Mouse (Mus musculus): ENCODE data around the gene Chit1.
A peak's percentile ranks its signal among the peaks of the same experiment; 100 is the strongest.

The Chit1 gene

DNA sequence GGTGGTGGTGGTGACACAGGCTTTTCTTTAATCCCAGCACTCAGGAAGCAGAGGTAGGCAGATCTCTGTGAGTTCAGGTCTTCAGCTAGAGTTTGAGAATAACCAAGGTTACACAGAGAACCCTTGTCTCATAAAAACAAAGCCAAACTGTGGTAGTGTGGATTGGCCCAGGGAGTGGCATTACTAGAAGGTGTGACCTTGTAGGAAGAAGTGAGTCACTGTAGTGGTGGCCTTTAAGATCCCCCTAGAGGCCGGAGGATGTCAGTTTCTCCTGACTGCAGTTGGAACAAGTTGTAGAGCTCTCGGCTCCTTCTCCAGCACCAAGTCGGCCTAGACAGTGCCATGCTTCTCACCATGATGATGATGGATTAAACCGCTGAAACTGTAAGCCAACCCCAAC lies at the start of gene Chit1:
Gene Chit1 (plus strand): TSS at position 264 of the 400 bp plus-strand sequence.
- DNase-seq, result no peak

DNA sequence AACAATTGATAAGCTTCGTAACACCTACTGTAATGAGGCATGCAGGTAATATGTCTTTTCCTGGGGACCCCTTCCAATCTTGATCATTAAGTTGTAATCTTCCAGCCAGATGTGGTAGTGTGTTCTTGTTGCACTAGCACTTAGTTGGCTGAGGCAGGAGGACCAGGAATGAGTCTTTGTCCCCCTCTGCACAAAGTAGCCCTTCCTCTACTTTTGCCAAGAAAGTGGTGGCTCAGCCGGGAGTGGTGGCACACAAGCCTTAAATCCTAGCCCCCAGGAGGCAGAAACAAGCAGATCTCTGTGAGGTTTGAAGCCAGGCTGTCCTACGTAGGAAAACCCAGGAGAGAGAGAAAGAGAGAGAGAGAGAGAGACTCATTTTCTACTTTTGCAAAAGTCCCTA lies 49.1 kb upstream of the Chit1 start:
- no peak for DNase-seq

- DNase-seq, result no peak
Observed at GRCm38 (mm10) chr1:134062411-134063085, 48.5 kb upstream of the Chit1 start.

GRCm38 (mm10) chr1:134063086-134063772 lies 47.8 kb upstream of the Chit1 start:
- peak; percentile 64 for DNase-seq

DNA sequence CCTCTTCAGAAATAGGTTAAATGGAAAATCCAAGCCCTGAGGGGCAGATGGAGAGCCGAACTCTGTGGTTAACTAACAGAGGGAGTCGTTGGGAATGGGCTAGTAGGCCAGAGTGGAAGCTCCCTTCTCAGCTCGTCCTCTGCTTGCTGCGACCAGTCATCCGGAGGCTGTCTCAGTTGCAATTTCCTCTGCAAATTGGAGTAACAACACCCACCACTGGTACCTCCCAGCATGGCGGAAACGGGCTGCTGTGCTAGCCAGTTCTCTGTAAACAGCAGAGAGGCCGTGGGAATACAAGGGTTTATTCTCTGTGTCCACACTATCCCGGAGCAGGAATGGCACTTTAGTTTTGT lies 47.3 kb upstream of the Chit1 start:
- DNase-seq, result no peak

- DNase-seq, result no peak
Observed at GRCm38 (mm10) chr1:134064296-134064831, 46.7 kb upstream of the Chit1 start.

DNA sequence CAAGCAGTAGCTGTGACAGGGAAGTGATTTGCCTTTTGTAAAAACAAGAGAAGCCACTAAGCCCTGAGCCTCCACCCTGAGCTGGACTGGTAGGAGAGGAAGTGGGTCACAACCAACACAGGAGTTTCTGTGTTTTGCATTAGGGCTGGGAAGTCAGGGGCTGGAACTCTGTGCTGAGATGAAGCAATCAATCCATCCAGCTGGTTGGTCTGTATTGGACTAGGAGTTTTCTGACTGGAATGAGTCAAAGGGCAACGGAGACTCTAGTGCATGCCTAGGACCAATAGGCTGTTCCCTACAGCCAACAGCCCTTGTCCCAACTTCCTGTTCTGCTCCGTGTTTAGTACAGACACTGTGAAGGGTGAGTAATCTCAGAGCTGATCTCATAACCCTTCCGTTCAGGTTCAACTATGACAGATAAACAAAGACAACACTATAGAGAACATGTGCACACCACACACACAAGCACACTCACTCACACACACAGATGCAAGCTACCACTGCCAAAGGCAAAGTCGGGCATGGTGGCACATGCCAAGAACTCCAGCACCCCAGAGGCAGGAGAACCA lies 45.7 kb upstream of the Chit1 start:
- DNase-seq, result no peak

GRCm38 (mm10) chr1:134066554-134066953 lies 44.5 kb upstream of the Chit1 start:
- no peak for DNase-seq

GRCm38 (mm10) chr1:134067143-134067619 lies 43.9 kb upstream of the Chit1 start:
- DNase-seq, result no peak

GRCm38 (mm10) chr1:134070099-134070669 lies 40.9 kb upstream of the Chit1 start:
- no peak for DNase-seq

DNA sequence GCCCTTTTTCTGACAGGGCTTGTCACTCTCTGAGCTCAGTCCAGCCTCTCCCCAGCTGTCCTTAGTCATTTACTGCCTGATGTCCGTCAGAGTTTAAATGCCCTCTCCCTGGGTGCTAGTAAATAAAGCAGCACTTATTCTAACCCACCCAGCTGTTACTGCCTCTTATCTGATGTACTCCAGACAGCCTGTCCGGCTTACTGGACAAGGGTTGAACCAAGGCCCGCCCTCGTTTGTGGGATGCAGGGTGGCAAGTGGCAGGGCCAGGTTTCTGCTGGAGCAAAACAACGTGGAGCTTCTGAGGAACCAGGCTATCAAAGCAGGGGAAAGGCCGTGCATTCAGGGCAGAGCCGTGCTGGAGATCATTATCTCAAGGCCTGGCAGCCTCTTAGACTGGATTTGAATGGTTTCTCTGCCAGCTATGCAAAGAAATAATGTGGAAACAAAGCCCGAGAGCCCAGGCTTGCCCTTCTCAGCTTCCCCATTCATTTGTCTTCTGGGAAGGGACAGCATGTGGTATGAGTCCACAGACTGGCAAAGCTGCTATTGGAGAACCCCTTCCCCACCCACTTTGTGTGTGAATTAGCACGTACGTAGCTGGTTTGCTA lies 39.5 kb upstream of the Chit1 start:
- DNase-seq, result no peak

- DNase-seq, result no peak
Observed at GRCm38 (mm10) chr1:134073061-134073564, 37.9 kb upstream of the Chit1 start.

DNA sequence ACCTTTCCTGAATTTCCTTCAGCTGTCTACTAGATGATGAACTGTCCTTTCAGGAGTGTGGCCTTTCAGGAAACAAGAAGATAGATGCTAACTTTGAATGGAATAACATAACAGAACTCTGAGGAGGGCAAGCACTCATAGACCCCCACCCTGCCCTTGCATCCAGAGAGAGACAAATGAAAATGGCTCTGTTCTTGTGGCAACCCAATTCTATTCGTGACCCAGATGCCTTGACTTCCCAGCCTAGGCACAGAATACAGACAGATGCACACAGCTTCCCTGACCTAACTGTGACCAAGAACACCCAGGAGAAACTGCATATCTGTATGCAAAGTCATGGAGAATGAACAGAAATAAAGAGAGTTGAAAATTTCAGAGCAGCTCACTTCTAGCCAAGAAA lies 37.4 kb upstream of the Chit1 start:
- no peak for DNase-seq

DNA sequence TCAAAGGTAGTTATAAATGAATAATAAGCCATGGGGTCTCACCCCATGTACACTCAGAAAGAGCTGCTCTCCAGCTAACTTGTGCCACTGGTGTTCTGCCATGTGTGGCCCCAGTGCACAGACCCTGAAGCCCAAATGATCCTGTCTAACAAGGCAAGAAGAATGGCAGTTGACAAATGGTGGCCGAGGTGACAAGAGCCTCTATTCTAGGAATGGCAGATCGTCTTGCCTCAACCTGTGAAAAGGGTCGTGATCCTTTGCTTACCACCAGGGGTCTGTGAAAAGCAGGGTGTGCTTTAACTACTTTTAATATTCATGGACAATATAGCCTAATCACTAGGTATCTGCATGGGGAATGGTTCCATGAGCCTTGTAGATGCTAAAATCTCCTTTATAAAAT lies 36.9 kb upstream of the Chit1 start:
- no peak for DNase-seq

GRCm38 (mm10) chr1:134074606-134075005 lies 36.4 kb upstream of the Chit1 start:
- no peak for DNase-seq

DNA sequence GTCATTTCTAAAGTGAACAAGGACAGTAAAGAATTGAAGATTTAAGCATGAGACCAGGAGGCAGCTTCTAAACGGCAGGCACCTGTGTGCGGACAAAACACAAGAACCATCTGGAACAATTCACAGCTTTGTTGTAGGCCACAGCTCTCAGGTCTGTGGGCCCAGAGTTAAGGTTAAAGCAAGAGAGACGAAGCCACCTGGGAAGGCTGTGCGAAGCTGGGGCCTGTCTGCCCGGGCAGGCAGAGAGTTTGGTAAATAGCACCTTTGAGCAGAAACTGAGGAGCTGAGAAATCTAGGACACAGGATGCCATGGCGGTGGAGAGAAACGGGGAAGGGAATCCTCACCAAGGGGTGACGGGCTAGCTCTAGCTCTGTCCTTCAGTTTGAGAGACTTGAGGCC lies 35.5 kb upstream of the Chit1 start:
- no peak for DNase-seq

DNA sequence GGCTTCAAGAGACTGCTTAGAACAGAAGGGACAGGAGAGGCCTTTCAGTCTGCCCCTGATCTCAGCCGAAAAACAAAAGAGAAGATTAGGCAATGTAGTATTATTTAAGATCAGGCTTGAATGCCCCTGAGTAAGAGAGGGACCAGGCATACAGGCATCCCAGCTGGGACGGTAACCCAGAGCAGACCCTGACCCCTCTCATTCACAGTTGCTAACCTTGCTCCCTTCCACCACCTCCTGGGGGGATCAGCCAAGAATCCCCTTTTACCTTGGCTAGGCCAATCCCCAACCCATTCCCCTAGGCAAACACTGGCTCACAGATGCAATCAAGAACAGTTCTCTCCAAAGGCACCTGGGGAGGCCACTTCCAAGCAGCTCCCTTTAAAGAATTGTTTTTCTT lies 34.3 kb upstream of the Chit1 start:
- peak; percentile 50 for DNase-seq

DNA sequence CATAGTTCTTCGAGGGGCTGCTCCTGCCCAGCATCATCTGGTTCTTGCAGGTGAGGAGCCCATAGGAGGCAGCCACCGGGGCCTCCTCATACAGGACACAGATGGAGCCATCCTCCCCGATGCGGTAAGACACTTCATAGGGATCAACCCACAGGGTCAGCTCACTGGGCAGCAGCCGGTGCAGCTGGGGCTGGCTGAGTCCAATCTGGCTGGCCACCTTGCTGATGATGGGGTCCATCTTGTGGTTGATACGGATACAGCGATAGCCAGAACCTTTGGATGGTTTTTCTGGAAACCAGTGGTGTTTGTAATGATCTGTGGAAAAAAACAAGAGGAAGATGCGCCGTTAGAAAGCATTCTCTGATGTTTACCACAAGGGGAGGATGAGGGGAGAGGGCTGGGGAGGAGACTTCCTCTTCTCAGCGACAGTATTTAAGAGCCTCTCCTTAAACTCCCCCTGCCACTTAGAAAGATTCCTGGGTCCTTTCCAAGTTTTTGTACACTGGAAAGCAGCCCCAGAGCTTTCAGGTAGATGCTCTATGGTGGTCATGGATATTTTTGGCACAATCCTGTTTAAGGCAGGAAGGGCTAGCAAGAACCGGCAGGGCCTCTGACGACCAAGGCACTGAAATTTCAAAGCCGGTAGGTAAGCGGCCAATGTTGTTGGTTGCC lies 33.5 kb upstream of the Chit1 start:
- DNase-seq, result peak; percentile 79

DNA sequence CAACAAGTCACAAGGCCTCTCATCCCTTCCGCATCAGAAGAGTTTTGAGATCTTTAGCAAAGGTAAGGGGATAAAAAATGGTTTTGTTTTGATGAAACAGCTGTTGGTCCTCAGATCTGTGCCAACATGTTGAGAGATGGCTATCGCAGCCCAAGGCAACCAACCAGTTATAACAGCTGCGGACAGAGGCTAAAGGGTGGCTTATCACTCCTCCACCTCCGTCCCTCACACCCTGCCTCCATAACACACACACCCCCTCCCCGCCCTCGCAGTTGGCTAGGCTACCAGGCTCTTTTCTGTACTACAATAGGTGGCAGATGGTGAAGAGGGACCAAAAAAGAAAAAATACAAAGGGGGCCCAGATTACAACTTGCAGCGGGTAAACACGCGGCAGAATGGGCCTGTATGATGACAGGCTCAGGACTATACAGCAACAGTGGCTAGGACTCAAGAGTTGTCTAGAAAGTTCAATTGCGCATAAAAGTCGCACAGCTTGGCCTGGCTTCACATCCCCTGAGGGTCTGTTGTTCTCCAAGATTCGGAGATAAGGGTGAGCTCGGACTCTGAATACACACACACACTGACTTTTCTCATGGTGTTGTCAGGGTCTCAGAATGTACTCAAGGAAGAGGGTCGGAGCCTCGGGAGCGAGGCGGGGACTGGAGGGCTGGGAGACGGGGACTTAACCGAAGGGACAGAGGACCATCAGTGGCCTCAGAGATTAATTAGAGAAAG lies 32.8 kb upstream of the Chit1 start:
- DNase-seq, result peak; percentile 75

DNA sequence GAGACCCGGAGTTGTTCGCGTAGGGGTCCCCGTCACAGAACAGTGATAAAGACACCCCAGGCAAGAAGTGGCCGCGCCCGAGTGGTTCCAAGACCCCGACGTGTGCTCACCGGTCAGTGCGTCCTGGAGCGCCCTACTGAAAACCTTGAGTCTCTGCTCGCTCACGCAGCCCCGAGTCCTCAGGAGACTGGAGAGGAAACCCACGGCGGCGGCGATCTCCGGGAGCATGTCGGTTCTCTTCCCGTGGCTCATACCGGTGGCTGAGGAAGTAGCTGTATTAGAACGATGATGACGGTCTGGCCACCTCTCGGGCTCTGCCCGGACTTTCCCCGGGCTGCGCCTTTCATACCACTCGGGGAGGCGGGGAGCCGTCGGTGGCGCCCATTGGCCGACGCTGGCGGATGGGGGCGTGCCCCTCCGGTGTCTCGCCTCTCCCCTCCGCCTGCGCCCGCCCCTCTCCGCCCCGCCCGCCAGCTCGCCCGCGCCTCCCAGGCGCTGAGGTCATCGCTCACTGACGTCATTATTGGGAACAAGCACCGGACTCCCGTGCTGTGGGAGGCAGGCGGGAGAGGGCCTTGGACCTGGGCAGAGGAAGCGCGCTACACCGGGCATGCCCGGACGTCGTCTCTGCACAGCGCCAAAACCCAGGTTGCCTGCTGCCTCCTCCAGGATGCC lies 32.1 kb upstream of the Chit1 start, which contains the start of gene Btg2:
Gene Btg2 (minus strand): TSS at position 319 of the 675 bp plus-strand sequence.
- peak; percentile 99 for DNase-seq
